Mouse (Mus musculus) lung, embryonic 15.5 days (tissue): Measurements from ENCODE around the gene Timm8a1. TPM values are rescaled to one million over a fixed set of nuclear protein-coding genes. Genes with fewer than 3 reads are reported as not detected.

ENCODE experiments used
- ATAC-seq: fragments of 200-750 bp; cut with Nextera tagmentation; 2 replicates; pipeline ENCODE4 v1.8.0; 2017; ENCODE audit warnings: moderate number of reproducible peaks, borderline replicate concordance; ENCODE audit not compliant: low FRiP score, low TSS enrichment; ENCODE audit errors: extremely low read depth
- H3K27ac ChIP-seq: fragments of 300-500 bp; sonication (generic); 2 replicates; pipeline ENCODE4 v1.5.1; 2015; ENCODE audit warnings: moderate library complexity, mild to moderate bottlenecking, inconsistent platforms
- H3K27me3 ChIP-seq: fragments of 300-500 bp; sonication (generic); 2 replicates; pipeline ENCODE4 v1.6.1; 2015; ENCODE audit warnings: inconsistent platforms
- H3K36me3 ChIP-seq: fragments of 300-500 bp; sonication (generic); 2 replicates; pipeline ENCODE4 v1.6.1; 2015; ENCODE audit warnings: inconsistent platforms
- H3K4me1 ChIP-seq: fragments of 300-500 bp; sonication (generic); 2 replicates; pipeline ENCODE4 v1.6.1; 2015; ENCODE audit warnings: inconsistent platforms
- H3K4me2 ChIP-seq: fragments of 300-500 bp; sonication (generic); 2 replicates; pipeline ENCODE4 v1.6.1; 2015; ENCODE audit warnings: inconsistent platforms, mild to moderate bottlenecking, moderate library complexity
- H3K4me3 ChIP-seq: fragments of 300-500 bp; sonication (generic); 2 replicates; pipeline ENCODE4 v1.5.1; 2015; ENCODE audit warnings: mild to moderate bottlenecking, inconsistent platforms
- H3K9ac ChIP-seq: fragments of 300-500 bp; sonication (generic); 2 replicates; pipeline ENCODE4 v1.6.1; 2015; ENCODE audit warnings: inconsistent platforms
- H3K9me3 ChIP-seq: fragments of 300-500 bp; sonication (generic); 2 replicates; pipeline ENCODE4 v1.6.1; 2016; ENCODE audit warnings: inconsistent platforms
- WGBS: fragments of 180-500 bp; shearing (Covaris S2); methylation state at CpG from one replicate; pipeline ENCODE4 v1.1.7; 2015; 5-methylcytosine and 5-hydroxymethylcytosine counted together
- polyA plus RNA-seq: library from polyadenylated mRNA; unstranded; fragments of >200 nt; fragmentation: Nextera tagmentation; extraction: Ambion mirVana; gene quantifications from 2 replicates; pipeline ENCODE4 v1.2.1, GENCODE M21; 2015

The Timm8a1 gene
- polyA plus RNA-seq, 1 experiment from 2014 or later: 75.1 TPM

- no peaks in the 10 kb centered on the region for H3K9me3 ChIP-seq
- no peak overlapping the region for H3K4me3 ChIP-seq
- H3K9ac ChIP-seq: no peak overlapping the region
- no peaks in the 10 kb centered on the region for H3K36me3 ChIP-seq
- 21% methylated on average over 2 of the region's 2 CpGs for WGBS
- H3K27ac ChIP-seq: no peak overlapping the region
- ATAC-seq: no peak
- no peaks in the 10 kb centered on the region for H3K4me1 ChIP-seq
- no peak overlapping the region for H3K4me2 ChIP-seq
- H3K27me3 ChIP-seq: no peaks in the 10 kb centered on the region
Measured at GRCm38 (mm10) chrX:134509473-134509872, 32.2 kb downstream of the Timm8a1 start.

GRCm38 (mm10) chrX:134507977-134508376 is 33.7 kb downstream of the Timm8a1 start:
- ATAC-seq: no peak
- H3K9ac ChIP-seq: no peak overlapping the region
- WGBS: 65% methylated on average over 6 of the region's 6 CpGs

DNA sequence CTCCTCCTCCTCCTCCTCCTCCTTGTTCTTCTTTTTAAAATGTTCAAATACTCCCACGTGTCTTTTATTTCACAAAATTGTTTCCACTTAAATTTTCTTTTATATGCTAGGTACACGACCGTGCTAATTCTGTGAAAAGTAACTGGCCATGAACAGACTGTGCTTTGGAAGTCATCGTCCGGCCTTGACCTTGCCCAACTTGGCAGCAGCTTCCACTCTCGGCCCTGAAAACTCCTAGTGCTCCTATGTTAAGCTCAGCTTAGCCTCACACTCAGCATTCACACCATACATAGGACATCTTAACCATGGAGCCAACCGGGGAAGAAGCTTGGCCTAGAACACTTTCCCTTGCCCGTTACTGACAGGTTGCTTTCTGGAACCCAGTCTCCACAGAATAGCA is 41.0 kb downstream of the Timm8a1 start:
- Histone ChIP-seq H3K4me3 (no peak overlapping the region), H3K9me3 (no peaks in the 10 kb centered on the region), H3K27me3 (no peaks in the 10 kb centered on the region), H3K36me3 (no peaks in the 10 kb centered on the region), H3K27ac (no peak overlapping the region), H3K4me2 (no peak overlapping the region), H3K4me1 (no peaks in the 10 kb centered on the region), H3K9ac (no peak overlapping the region)
- no peak for ATAC-seq
- 86% methylated on average over 8 of the region's 8 CpGs for WGBS

More at GRCm38 (mm10) chrX:134507977-134508376, 33.7 kb downstream of the Timm8a1 start:
- H3K4me2 ChIP-seq: no peak overlapping the region
- no peaks in the 10 kb centered on the region for H3K36me3 ChIP-seq
- no peak overlapping the region for H3K4me3 ChIP-seq
- no peak overlapping the region for H3K27ac ChIP-seq
- H3K9me3 ChIP-seq: no peaks in the 10 kb centered on the region
- no peaks in the 10 kb centered on the region for H3K4me1 ChIP-seq
- H3K27me3 ChIP-seq: no peaks in the 10 kb centered on the region

Other genes with a start within 250 kb of the Timm8a1 start
- 3.9 and 4.8 TPM in 2 replicates for gene Tmem35a, start 246.6 kb downstream of the Timm8a1 start, polyA plus RNA-seq
- 34.7 and 35.3 TPM in 2 replicates for gene Cenpi, start 233.8 kb downstream of the Timm8a1 start, polyA plus RNA-seq
- 0.49 and 0.67 TPM in 2 replicates for gene Drp2, start 137.3 kb downstream of the Timm8a1 start, polyA plus RNA-seq
- gene Taf7l, start 65.4 kb downstream of the Timm8a1 start, polyA plus RNA-seq: not detected in 2 replicates
- gene Btk, start 41.7 kb upstream of the Timm8a1 start, polyA plus RNA-seq: 2.2 and 2.3 TPM in 2 replicates
- 375 and 413 TPM in 2 replicates for gene Rpl36a, start 43.8 kb upstream of the Timm8a1 start, polyA plus RNA-seq
- 5.2 and 7.0 TPM in 2 replicates for gene Gla, start 59.3 kb upstream of the Timm8a1 start, polyA plus RNA-seq
- gene Hnrnph2, start 59.3 kb upstream of the Timm8a1 start, polyA plus RNA-seq: 161 and 168 TPM in 2 replicates
- gene Armcx4, start 144.7 kb upstream of the Timm8a1 start, polyA plus RNA-seq: 5.8 and 6.1 TPM in 2 replicates
- 49.0 and 52.6 TPM in 2 replicates for gene Armcx1, start 176.1 kb upstream of the Timm8a1 start, polyA plus RNA-seq
- gene Armcx6, start 209.6 kb upstream of the Timm8a1 start, polyA plus RNA-seq: 20.9 TPM in 2 replicates
- 73.5 and 74.6 TPM in 2 replicates for gene Armcx3, start 214.7 kb upstream of the Timm8a1 start, polyA plus RNA-seq